Mouse (Mus musculus): Measurements from ENCODE around the gene Por.

Por gene

GRCm38 (mm10) chr5:135669741-135670275, at the start of gene Por:
Gene Por, plus strand, starts transcription at chr5:135670033.
- DNase-seq (ENCODE audit: low read depth) = peak; percentile 41

- DNase-seq (ENCODE audit: low read depth) = no peak
These were observed 49.3 kb upstream of the Por start for GRCm38 (mm10) chr5:135620526-135620925.

- DNase-seq (ENCODE audit: low read depth) = no peak
These were observed 48.1 kb upstream of the Por start for GRCm38 (mm10) chr5:135621725-135622124.

DNA sequence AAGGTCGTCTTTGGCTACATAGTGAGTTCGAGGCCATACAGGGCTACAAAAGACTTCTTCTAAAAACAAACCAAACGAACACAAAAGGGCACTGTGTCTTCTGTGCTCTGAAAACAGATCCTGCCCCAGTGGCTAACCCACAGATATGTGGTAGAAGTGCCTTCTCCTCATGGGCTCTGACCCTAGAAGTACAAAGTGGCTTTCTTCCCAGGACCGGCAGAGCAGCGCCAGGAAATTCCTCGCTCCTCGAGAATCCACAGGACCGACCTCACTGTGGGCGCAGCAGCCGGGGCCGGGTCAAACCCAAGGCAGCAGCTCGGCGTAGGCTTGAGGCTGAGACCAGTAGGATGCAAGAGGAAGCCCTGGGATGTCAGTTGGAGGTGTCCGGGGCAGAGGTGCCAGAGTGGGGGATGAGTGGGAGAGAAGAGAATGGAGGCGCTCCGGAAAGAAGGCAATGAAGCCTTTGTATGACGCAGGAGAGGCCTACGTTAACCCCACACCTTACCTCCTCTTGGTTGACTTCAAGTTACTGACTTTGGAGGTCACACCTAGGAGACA, 46.7 kb upstream of the Por start:
- no peak for DNase-seq (ENCODE audit: low read depth)

DNA sequence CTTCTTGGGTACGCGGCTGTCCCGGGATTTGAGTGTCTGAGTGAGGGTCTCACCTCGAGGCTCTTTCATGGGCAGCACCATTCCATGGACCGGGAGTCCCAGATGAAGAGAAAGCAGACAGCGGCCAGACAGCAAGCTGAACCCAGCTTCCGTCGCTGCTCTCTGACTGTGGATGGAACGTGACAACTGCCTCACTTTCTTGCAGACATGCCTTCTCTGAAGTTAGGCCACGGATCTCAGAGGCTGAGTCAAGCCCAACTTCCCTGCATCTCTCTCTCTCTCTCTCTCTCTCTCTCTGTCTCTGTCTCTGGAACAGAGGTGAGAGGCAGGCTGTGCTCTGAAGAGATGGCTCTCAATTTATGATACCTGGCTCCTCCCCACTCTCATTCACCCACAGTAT, 40.9 kb upstream of the Por start:
- no peak for DNase-seq (ENCODE audit: low read depth)

GRCm38 (mm10) chr5:135629401-135629800, 40.4 kb upstream of the Por start:
- DNase-seq (ENCODE audit: low read depth) = no peak

- peak; percentile 75 for DNase-seq (ENCODE audit: low read depth)
These were observed 39.2 kb upstream of the Por start for GRCm38 (mm10) chr5:135630598-135630997.

- peak; percentile 99 for DNase-seq (ENCODE audit: low read depth)
These were observed 37.6 kb upstream of the Por start, which contains the start of gene Rhbdd2 for GRCm38 (mm10) chr5:135632117-135632796. Gene Rhbdd2, plus strand, starts transcription at chr5:135632618.

GRCm38 (mm10) chr5:135632797-135633144, 37.1 kb upstream of the Por start:
- no peak for DNase-seq (ENCODE audit: low read depth)

- DNase-seq (ENCODE audit: low read depth) = no peak
These were observed 29.9 kb upstream of the Por start for GRCm38 (mm10) chr5:135639760-135640458.

- no peak for DNase-seq (ENCODE audit: low read depth)
These were observed 29.4 kb upstream of the Por start for GRCm38 (mm10) chr5:135640459-135640789.

- DNase-seq (ENCODE audit: low read depth) = no peak
These were observed 28.8 kb upstream of the Por start for GRCm38 (mm10) chr5:135641028-135641427.

- DNase-seq (ENCODE audit: low read depth) = peak; percentile 24
These were observed 26.9 kb upstream of the Por start for GRCm38 (mm10) chr5:135642686-135643551.

- no peak for DNase-seq (ENCODE audit: low read depth)
These were observed 26.3 kb upstream of the Por start for GRCm38 (mm10) chr5:135643552-135643842.

DNA sequence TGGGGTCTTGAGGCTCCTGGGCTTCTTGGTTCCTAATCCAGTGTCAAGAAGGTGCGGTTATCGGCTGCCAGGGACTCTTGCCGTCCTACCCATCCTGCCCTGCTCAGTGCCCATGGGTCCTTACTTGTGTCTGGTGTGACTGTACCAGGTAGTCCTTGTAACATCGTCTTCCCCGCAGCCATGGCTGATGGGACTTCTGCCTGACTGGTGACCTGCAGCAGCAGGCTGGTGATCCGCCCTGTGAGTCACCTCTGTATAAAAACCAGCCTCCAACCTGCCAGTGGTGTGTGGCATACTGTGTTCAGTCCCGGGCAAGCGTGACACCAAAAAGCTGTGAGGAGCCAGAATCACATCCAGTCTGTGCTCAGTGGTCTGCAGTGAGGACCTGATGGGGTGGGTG, 26.0 kb upstream of the Por start:
- DNase-seq (ENCODE audit: low read depth) = no peak

GRCm38 (mm10) chr5:135645330-135645729, 24.5 kb upstream of the Por start:
- no peak for DNase-seq (ENCODE audit: low read depth)

GRCm38 (mm10) chr5:135646038-135646437, 23.8 kb upstream of the Por start:
- DNase-seq (ENCODE audit: low read depth) = no peak

GRCm38 (mm10) chr5:135648461-135649308, 21.1 kb upstream of the Por start:
- no peak for DNase-seq (ENCODE audit: low read depth)

DNA sequence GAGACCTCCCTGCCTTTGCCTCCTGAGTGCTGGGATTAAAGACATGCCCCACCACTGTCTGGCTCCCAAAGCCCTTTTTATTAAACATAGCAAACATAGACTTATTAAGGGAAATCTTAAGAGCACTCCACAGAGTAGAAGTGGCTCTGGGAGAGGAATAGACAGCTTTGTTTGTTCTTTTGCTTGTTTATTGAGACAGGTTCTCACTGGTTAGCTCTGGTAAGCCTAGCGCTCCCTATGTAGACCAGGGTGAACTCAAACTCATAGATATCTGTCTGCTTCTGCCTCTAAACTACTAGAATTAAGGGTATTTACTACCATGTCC, 20.6 kb upstream of the Por start:
- DNase-seq (ENCODE audit: low read depth) = no peak

GRCm38 (mm10) chr5:135651536-135651935, 18.3 kb upstream of the Por start:
- no peak for DNase-seq (ENCODE audit: low read depth)

DNA sequence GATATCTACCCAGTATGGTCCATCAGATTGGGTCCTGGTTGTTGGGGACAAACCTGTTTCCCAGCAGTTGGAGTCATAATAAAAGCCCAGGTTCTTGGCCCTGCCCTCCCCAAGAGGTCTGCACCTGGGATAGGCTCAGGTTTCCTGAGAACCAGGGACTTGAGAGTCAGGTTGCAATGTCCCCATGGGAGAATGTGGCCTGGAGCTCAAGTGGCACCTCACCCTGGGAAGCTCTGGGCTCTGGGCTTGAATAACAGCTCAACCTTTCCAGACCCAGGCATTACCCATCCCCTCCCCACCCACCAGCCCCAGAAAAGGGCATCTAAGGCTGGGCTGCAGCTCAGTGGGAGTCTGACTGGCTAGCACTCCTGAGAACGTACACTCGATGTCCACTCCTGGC, 16.6 kb upstream of the Por start:
- no peak for DNase-seq (ENCODE audit: low read depth)

GRCm38 (mm10) chr5:135656046-135656445, 13.8 kb upstream of the Por start:
- no peak for DNase-seq (ENCODE audit: low read depth)

Data from c-Kit-positive CD71-positive TER-119-negative erythroid progenitor cells, embryonic 14.5 days (primary cell).